Mouse (Mus musculus): Measurements from ENCODE around the gene Numa1. TPM values are rescaled to one million over a fixed set of nuclear protein-coding genes. Genes with fewer than 3 reads are reported as not detected.

Numa1 gene
- polyA plus RNA-seq, 1 experiment = 160 TPM

DNA sequence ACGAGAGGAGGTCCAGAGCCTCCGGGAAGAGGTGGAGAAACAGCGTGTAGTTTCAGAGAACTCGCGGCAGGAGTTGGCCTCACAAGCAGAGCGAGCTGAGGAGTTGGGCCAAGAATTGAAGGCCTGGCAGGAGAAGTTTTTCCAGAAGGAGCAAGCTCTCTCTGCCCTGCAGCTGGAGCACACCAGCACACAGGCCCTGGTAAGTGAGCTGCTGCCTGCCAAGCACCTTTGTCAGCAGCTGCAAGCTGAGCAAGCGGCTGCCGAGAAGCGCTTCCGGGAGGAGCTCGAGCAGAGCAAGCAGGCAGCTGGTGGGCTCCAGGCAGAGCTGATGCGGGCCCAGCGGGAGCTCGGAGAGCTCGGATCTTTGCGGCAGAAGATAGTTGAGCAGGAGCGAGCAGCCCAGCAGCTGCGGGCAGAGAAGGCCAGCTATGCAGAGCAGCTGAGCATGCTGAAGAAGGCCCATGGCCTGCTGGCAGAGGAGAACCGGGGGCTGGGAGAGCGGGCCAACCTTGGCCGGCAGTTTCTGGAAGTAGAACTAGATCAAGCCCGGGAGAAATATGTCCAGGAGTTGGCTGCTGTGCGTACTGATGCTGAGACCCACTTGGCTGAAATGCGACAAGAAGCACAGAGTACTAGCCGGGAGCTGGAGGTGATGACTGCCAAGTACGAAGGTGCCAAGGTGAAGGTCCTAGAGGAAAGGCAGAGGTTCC, 67.2 kb downstream of the Numa1 start:
- Histone ChIP-seq H3K9ac (ENCODE audit: low read depth, poor library complexity, severe bottlenecking) (no peak overlapping the region), H3K4me3 (ENCODE audit: low read depth, low read length) (no peak overlapping the region), H3K27me3 (ENCODE audit: control insufficient read depth, insufficient read depth, low read length, poor library complexity, severe bottlenecking) (no peaks in the 10 kb centered on the region), H3K36me3 (ENCODE audit: control insufficient read depth, insufficient read depth, low read length, poor library complexity, severe bottlenecking) (peaks cover 38% of the 10 kb centered on the region), H3K9me3 (replicated peaks; ENCODE audit: control insufficient read depth, insufficient read depth, low read length, poor library complexity, severe bottlenecking) (no peaks in the 10 kb centered on the region), H3K27ac (ENCODE audit: insufficient read depth, low read length) (no peak overlapping the region), H3K4me1 (ENCODE audit: control insufficient read depth, insufficient read depth, low read length) (no peaks in the 10 kb centered on the region)
- no peak for TF ChIP-seq CTCF (IDR thresholded peaks at IDR 0.05; ENCODE audit: low read depth, low read length)
- TF ChIP-seq EP300 (IDR thresholded peaks at IDR 0.05; ENCODE audit: insufficient read depth, low read depth, low read length) = no peak
- no peak for TF ChIP-seq POLR2A (IDR thresholded peaks at IDR 0.05; ENCODE audit: insufficient read depth, low read length)

DNA sequence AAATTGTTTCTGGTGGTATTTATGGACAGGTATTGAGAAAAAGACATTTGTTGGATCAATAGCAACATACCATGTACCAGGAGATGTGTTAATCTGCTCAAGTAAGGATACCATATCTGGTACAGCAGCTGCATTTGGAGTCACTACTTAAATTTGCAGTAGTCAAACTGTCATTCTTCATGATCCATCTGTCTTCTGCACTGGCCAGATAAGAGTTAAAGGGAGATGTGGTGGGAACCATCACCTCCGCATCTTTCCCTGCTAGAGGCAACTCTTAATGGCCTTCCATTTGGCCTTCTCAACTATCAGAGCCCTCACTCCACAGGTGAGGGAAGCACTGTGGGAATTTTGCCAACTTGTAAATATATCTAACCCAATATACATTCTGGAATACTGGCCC, 72.6 kb downstream of the Numa1 start:
- Histone ChIP-seq H3K27ac (ENCODE audit: insufficient read depth, low read length) (no peak overlapping the region), H3K9ac (ENCODE audit: low read depth, poor library complexity, severe bottlenecking) (no peak overlapping the region), H3K4me3 (ENCODE audit: low read depth, low read length) (no peak overlapping the region), H3K36me3 (ENCODE audit: control insufficient read depth, insufficient read depth, low read length, poor library complexity, severe bottlenecking) (peaks cover 56% of the 10 kb centered on the region), H3K4me1 (ENCODE audit: control insufficient read depth, insufficient read depth, low read length) (no peaks in the 10 kb centered on the region), H3K9me3 (replicated peaks; ENCODE audit: control insufficient read depth, insufficient read depth, low read length, poor library complexity, severe bottlenecking) (no peaks in the 10 kb centered on the region), H3K27me3 (ENCODE audit: control insufficient read depth, insufficient read depth, low read length, poor library complexity, severe bottlenecking) (no peaks in the 10 kb centered on the region)
- no peak for TF ChIP-seq POLR2A (IDR thresholded peaks at IDR 0.05; ENCODE audit: insufficient read depth, low read length)
- no peak for TF ChIP-seq EP300 (IDR thresholded peaks at IDR 0.05; ENCODE audit: insufficient read depth, low read depth, low read length)
- TF ChIP-seq CTCF (IDR thresholded peaks at IDR 0.05; ENCODE audit: low read depth, low read length) = no peak

DNA sequence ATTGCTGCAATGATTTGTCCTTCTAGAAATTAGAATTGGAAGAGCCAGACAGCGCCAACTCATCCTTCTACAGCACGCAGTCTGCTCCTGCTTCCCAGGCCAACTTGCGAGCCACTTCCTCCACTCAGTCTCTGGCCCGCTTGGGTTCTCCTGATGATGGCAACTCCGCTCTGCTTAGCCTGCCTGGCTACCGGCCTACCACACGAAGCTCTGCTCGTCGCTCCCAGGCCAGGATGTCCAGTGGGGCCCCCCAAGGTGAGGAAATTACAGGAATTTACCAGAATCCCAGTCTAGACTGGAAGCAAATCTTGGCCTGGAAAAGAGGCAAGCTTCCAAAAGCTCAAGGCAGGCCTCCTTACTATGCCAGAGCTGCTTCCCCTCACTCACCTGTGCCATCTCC, 77.9 kb downstream of the Numa1 start:
- H3K9me3 ChIP-seq (replicated peaks; ENCODE audit: control insufficient read depth, insufficient read depth, low read length, poor library complexity, severe bottlenecking) = no peaks in the 10 kb centered on the region
- peaks cover 71% of the 10 kb centered on the region for H3K36me3 ChIP-seq (ENCODE audit: control insufficient read depth, insufficient read depth, low read length, poor library complexity, severe bottlenecking)
- no peak overlapping the region for H3K27ac ChIP-seq (ENCODE audit: insufficient read depth, low read length)
- no peaks in the 10 kb centered on the region for H3K27me3 ChIP-seq (ENCODE audit: control insufficient read depth, insufficient read depth, low read length, poor library complexity, severe bottlenecking)
- no peaks in the 10 kb centered on the region for H3K4me1 ChIP-seq (ENCODE audit: control insufficient read depth, insufficient read depth, low read length)
- H3K9ac ChIP-seq (ENCODE audit: low read depth, poor library complexity, severe bottlenecking) = no peak overlapping the region
- no peak overlapping the region for H3K4me3 ChIP-seq (ENCODE audit: low read depth, low read length)
- TF ChIP-seq CTCF (IDR thresholded peaks at IDR 0.05; ENCODE audit: low read depth, low read length) = no peak
- no peak for TF ChIP-seq EP300 (IDR thresholded peaks at IDR 0.05; ENCODE audit: insufficient read depth, low read depth, low read length)
- TF ChIP-seq POLR2A (IDR thresholded peaks at IDR 0.05; ENCODE audit: insufficient read depth, low read length) = no peak

- Histone ChIP-seq H3K4me1 (ENCODE audit: control insufficient read depth, insufficient read depth, low read length) (no peaks in the 10 kb centered on the region), H3K9me3 (replicated peaks; ENCODE audit: control insufficient read depth, insufficient read depth, low read length, poor library complexity, severe bottlenecking) (no peaks in the 10 kb centered on the region), H3K36me3 (ENCODE audit: control insufficient read depth, insufficient read depth, low read length, poor library complexity, severe bottlenecking) (peaks cover 66% of the 10 kb centered on the region), H3K27me3 (ENCODE audit: control insufficient read depth, insufficient read depth, low read length, poor library complexity, severe bottlenecking) (no peaks in the 10 kb centered on the region), H3K9ac (ENCODE audit: low read depth, poor library complexity, severe bottlenecking) (no peak overlapping the region), H3K4me3 (ENCODE audit: low read depth, low read length) (no peak overlapping the region), H3K27ac (ENCODE audit: insufficient read depth, low read length) (no peak overlapping the region)
- no peak for TF ChIP-seq EP300 (IDR thresholded peaks at IDR 0.05; ENCODE audit: insufficient read depth, low read depth, low read length)
- no peak for TF ChIP-seq CTCF (IDR thresholded peaks at IDR 0.05; ENCODE audit: low read depth, low read length)
- no peak for TF ChIP-seq POLR2A (IDR thresholded peaks at IDR 0.05; ENCODE audit: insufficient read depth, low read length)
These were observed 79.5 kb downstream of the Numa1 start for GRCm38 (mm10) chr7:102013416-102013815.

DNA sequence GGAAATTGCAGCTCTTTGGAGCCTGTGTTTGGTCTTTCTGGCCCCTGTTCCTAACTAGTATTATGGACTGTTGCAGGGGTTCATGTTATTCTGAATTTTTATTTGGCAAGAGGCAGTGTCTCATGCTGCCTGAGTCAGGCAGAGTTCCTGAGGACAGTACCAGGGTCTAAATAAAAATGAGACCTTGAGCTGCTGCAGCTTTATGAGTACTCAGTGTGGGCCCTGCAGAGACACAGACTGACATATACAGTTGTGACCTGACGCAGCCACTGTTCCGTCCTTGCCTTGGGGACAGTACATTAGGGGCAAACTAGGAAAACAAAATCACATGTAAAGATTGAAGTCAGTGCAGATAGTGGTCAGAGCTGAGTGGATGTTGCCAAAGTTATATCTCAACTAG, 81.1 kb downstream of the Numa1 start:
- no peak overlapping the region for H3K4me3 ChIP-seq (ENCODE audit: low read depth, low read length)
- no peaks in the 10 kb centered on the region for H3K27me3 ChIP-seq (ENCODE audit: control insufficient read depth, insufficient read depth, low read length, poor library complexity, severe bottlenecking)
- no peak for TF ChIP-seq EP300 (IDR thresholded peaks at IDR 0.05; ENCODE audit: insufficient read depth, low read depth, low read length)
- no peak for TF ChIP-seq CTCF (IDR thresholded peaks at IDR 0.05; ENCODE audit: low read depth, low read length)
- no peak for TF ChIP-seq POLR2A (IDR thresholded peaks at IDR 0.05; ENCODE audit: insufficient read depth, low read length)
- H3K9ac ChIP-seq (ENCODE audit: low read depth, poor library complexity, severe bottlenecking) = no peak overlapping the region
- no peaks in the 10 kb centered on the region for H3K9me3 ChIP-seq (replicated peaks; ENCODE audit: control insufficient read depth, insufficient read depth, low read length, poor library complexity, severe bottlenecking)
- H3K27ac ChIP-seq (ENCODE audit: insufficient read depth, low read length) = no peak overlapping the region
- no peaks in the 10 kb centered on the region for H3K4me1 ChIP-seq (ENCODE audit: control insufficient read depth, insufficient read depth, low read length)
- peaks cover 56% of the 10 kb centered on the region for H3K36me3 ChIP-seq (ENCODE audit: control insufficient read depth, insufficient read depth, low read length, poor library complexity, severe bottlenecking)

DNA sequence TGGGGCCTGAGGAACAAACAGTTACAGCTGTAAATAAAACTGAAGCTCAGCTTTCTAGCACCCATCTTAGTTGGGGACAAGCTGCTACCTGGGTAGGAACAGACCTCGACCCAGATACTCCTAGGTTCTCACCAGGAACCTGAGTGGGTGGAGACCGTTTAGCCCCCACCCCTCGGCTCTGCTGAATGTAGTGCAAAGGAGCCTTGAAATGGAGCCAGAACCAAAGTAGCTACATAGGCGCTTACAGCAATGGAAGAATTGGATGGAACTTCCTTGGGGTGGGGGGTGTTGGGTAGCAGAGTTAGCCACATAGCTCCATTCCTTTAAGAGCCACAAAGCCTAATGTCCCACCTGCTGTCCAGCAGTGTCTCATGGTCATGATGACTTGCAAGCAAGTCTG, 83.0 kb downstream of the Numa1 start:
- no peak overlapping the region for H3K9ac ChIP-seq (ENCODE audit: low read depth, poor library complexity, severe bottlenecking)
- no peak overlapping the region for H3K4me3 ChIP-seq (ENCODE audit: low read depth, low read length)
- no peak for TF ChIP-seq POLR2A (IDR thresholded peaks at IDR 0.05; ENCODE audit: insufficient read depth, low read length)
- no peak for TF ChIP-seq EP300 (IDR thresholded peaks at IDR 0.05; ENCODE audit: insufficient read depth, low read depth, low read length)
- no peak for TF ChIP-seq CTCF (IDR thresholded peaks at IDR 0.05; ENCODE audit: low read depth, low read length)
- H3K27me3 ChIP-seq (ENCODE audit: control insufficient read depth, insufficient read depth, low read length, poor library complexity, severe bottlenecking) = no peaks in the 10 kb centered on the region
- H3K36me3 ChIP-seq (ENCODE audit: control insufficient read depth, insufficient read depth, low read length, poor library complexity, severe bottlenecking) = peaks cover 41% of the 10 kb centered on the region
- no peak overlapping the region for H3K27ac ChIP-seq (ENCODE audit: insufficient read depth, low read length)
- H3K4me1 ChIP-seq (ENCODE audit: control insufficient read depth, insufficient read depth, low read length) = no peaks in the 10 kb centered on the region
- no peaks in the 10 kb centered on the region for H3K9me3 ChIP-seq (replicated peaks; ENCODE audit: control insufficient read depth, insufficient read depth, low read length, poor library complexity, severe bottlenecking)
